Mouse (Mus musculus): Measurements from ENCODE around the gene Rapgef2.

- TF ChIP-seq CTCF (IDR thresholded peaks at IDR 0.05; ENCODE audit: low read depth) (no peak), EP300 (IDR thresholded peaks at IDR 0.05; ENCODE audit: low read depth) (no peak)
Observed at GRCm38 (mm10) chr3:79206524-79206923, 79.8 kb downstream of the Rapgef2 start.

Measured in liver, embryonic 14.5 days (tissue).